Mouse (Mus musculus): Measurements from ENCODE around the gene Pth1r.

The Pth1r gene

DNA sequence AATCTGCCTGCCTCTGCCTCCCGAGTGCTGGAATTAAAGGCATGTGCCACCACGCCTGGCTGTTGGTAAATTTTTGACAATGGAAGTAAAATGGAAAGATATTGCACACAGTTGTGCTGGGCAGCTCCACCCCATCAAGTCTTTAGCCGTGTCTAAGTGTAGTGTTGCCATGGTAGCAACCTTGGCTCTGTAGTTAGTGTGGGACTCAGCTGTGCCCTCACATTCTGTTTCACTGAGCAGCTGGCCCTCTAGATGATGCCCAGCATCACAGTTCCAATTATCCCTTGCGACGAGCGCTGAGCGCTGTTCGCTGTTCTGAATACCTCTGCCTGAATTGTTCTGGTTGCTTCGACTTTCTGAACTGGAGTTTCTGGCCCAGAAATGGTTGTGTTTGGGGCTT is 65.1 kb downstream of the Pth1r start:
- no peak for DNase-seq

DNA sequence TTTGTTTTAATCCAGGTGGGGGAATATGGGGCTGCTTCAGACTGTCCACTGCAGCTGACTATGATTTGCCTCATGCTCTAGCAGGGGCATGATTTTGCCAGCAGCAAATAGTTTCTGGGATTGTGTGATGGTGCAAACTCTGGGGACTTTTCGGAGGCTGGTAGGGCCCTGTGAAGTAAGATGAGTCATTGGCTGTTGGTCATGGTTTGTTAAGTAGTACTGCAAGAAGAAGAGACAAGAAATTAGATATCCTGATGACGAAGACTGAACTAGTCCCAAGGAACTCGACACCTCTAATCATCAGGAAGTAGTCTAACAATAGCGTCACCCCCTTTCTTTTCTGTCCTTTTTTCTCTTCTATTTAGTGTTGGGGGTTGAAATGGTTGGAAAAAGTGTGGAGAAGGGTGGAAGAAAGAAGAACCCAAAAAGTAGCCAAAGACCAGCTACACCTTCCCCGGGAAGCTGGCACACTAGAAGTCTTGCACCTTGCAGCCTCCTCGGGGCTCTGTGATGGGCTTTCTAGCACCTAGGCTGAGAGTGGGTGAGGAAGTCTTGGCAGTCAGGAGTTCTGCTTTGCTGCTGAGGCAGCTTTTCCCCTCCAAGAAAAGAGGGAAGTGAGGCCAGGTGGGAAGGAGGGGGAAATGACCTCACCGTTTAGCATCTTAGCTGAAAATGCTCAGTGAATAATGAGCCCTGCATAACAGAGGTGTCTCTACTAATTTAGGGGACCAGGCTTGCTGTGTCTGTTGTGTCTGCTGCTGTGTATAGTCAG is 66.0 kb downstream of the Pth1r start:
- no peak for DNase-seq

DNA sequence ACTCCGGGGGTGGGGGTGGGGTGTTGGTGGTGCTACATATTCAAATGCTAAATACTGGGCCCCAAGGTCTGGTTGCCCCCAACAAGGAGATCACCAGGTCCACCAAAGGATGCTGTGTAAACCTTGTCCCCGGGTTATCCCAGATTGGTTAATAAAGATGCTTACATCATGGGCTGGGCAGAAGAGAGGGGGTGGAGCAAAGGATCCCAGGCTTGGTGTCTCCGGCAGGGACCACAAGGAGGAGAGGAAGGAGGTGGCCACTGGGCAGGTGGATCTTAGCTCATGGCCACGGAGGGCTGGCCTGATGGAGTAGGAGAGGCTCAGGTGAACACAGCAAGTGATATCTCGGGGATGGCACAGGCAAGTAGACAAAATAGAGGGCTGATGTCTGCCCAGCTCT is 68.1 kb downstream of the Pth1r start:
- DNase-seq, result no peak

- DNase-seq, result no peak
Observed at GRCm38 (mm10) chr9:110676492-110676911, 70.4 kb downstream of the Pth1r start.

- DNase-seq, result peak in 1 of 2 experiments; percentile 55
Observed at GRCm38 (mm10) chr9:110673107-110673752, 73.7 kb downstream of the Pth1r start.

- peak; percentile 55 to 64 for DNase-seq
Observed at GRCm38 (mm10) chr9:110672462-110673106, 74.4 kb downstream of the Pth1r start.

Data from cerebellum, postnatal 36 days (tissue).